Mouse (Mus musculus) liver, embryonic 11.5 days (tissue): ENCODE results near the gene Mkrn2os. TPM values are rescaled to one million over a fixed set of nuclear protein-coding genes. Genes with fewer than 3 reads are reported as not detected.

ENCODE experiments used
- ATAC-seq: fragments of 200-750 bp; cut with Nextera tagmentation; replicated peaks from 2 replicates; pipeline ENCODE4 v1.8.0; 2017; ENCODE audit warnings: moderate number of reproducible peaks, mild to moderate bottlenecking, moderate TSS enrichment, moderate library complexity; ENCODE audit not compliant: low FRiP score
- DNase-seq: peaks from one replicate; pipeline ENCODE4 v3.0.0-alpha.2; 2017; ENCODE audit warnings: low spot score
- H3K27ac ChIP-seq: fragments of 300-500 bp; sonication (generic); 2 replicates; pipeline ENCODE4 v1.5.1; 2014; ENCODE audit warnings: mild to moderate bottlenecking, low read depth, low read length, control low read depth
- H3K27me3 ChIP-seq: fragments of 300-500 bp; sonication (generic); replicated peaks from 2 replicates; pipeline ENCODE4 v1.6.1; 2014; ENCODE audit warnings: low read length, mixed read lengths; ENCODE audit not compliant: control insufficient read depth, insufficient read depth
- H3K36me3 ChIP-seq: fragments of 300-500 bp; sonication (generic); 2 replicates; pipeline ENCODE4 v1.6.1; 2014; ENCODE audit warnings: mild to moderate bottlenecking, low read length, moderate library complexity, mixed read lengths; ENCODE audit not compliant: control insufficient read depth, insufficient read depth
- H3K4me1 ChIP-seq: fragments of 300-500 bp; sonication (generic); replicated peaks from 2 replicates; pipeline ENCODE4 v1.6.1; 2014; ENCODE audit warnings: low read length, mixed read lengths; ENCODE audit not compliant: control insufficient read depth, insufficient read depth
- H3K4me2 ChIP-seq: fragments of 300-500 bp; sonication (generic); 2 replicates; pipeline ENCODE4 v1.6.1; 2014; ENCODE audit warnings: mild to moderate bottlenecking, control low read depth, moderate library complexity
- H3K4me3 ChIP-seq: fragments of 300-500 bp; sonication (generic); 2 replicates; pipeline ENCODE4 v1.5.1; 2014; ENCODE audit warnings: low read depth, low read length, control low read depth
- H3K9ac ChIP-seq: fragments of 300-500 bp; sonication (generic); 2 replicates; pipeline ENCODE4 v1.6.1; 2014; ENCODE audit warnings: low read depth, low read length, control low read depth
- H3K9me3 ChIP-seq: fragments of 300-500 bp; sonication (generic); 2 replicates; pipeline ENCODE4 v1.6.1; 2016; ENCODE audit warnings: low read length, inconsistent platforms, mixed read lengths; ENCODE audit not compliant: control insufficient read depth
- WGBS: fragments of 180-500 bp; shearing (Covaris S2); extraction: QIAGEN DNeasy Blood & Tissue Kit; methylation state at CpG from one replicate; pipeline ENCODE4 v1.1.7; 2014; 5-methylcytosine and 5-hydroxymethylcytosine counted together
- polyA plus RNA-seq: library from polyadenylated mRNA; unstranded; fragments of >200 nt; fragmentation: Nextera tagmentation; extraction: Ambion mirVana; gene quantifications from 2 replicates; pipeline ENCODE4 v1.2.1, GENCODE M21; 2014

Gene Mkrn2os
- polyA plus RNA-seq, 1 experiment from 2014 or later, result 6.3 TPM

DNA sequence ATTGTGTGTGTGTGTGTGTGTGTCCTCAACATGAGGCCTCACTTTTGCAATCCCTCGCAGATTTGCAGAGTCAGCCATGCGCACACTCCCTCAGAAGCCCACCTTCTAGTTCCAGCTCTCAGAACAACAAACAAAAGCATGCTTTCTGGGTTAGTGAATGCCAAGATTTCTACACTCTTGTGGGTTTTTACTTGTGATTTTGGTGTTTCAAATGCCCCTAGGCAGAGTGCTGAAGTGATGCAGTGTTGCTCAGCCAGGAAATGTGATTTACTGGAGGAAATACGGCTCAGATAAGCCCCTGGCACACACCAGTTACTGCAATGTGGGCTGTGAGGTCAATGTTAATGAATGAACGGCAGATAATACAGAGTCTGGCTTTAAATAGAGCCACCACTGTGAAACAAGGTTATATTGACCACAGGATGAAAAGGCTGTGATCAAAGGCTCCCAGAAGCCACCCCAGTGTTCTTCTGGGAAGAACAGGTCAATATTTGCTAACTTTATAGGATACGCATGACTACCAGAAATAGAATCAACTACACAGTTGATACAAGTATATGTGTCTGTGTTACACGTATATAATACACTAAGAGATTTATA, 50.6 kb downstream of the Mkrn2os start:
- H3K27me3 ChIP-seq, result no peaks in the 10 kb centered on the region
- H3K4me1 ChIP-seq, result peaks cover 14% of the 10 kb centered on the region
- no peaks in the 10 kb centered on the region for H3K36me3 ChIP-seq
- H3K4me3 ChIP-seq, result no peak overlapping the region
- DNase-seq (no peak), ATAC-seq (no peak)
- no peaks in the 10 kb centered on the region for H3K9me3 ChIP-seq
- H3K9ac ChIP-seq, result no peak overlapping the region
- 48% methylated on average over 6 of the region's 6 CpGs for WGBS
- no peak overlapping the region; the same call in 1 of the 2 replicates for H3K4me2 ChIP-seq
- H3K27ac ChIP-seq, result peak overlapping the region; percentile 73

- no peaks in the 10 kb centered on the region for H3K9me3 ChIP-seq
- H3K4me1 ChIP-seq, result peaks cover 10% of the 10 kb centered on the region
- ATAC-seq (peak; percentile 73), DNase-seq (peak; percentile 75)
- H3K9ac ChIP-seq, result 0 out of 2 replicates have a peak overlapping the region, but pooled peaks have one; percentile 42
- no peak overlapping the region for H3K4me3 ChIP-seq
- peak overlapping the region; percentile 54 for H3K4me2 ChIP-seq
- no peak overlapping the region for H3K27ac ChIP-seq
- 16% methylated on average over 26 of the region's 26 CpGs for WGBS
- H3K27me3 ChIP-seq, result no peaks in the 10 kb centered on the region
- no peaks in the 10 kb centered on the region for H3K36me3 ChIP-seq
These were observed 53.5 kb downstream of the Mkrn2os start for GRCm38 (mm10) chr6:115538645-115539429.

DNA sequence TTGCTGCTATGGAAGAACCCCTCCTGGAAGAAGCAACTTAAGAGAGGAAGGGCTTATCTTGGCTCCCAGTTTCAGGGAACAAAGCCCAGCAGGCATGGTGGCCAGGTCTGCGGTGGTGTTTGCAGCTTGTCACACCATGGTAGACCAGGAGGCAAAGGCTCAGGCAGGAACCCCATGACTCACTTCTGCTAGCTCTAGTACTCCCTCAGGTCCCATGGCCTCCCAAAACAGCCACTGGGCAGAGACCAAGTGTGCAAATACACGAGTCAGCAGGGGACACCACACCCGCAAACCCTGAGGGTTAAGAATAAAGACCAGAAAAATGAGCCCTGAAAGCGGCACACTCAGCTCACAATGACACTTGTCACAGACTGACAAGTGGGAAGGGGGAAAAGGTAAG, 56.2 kb downstream of the Mkrn2os start:
- Histone ChIP-seq H3K9me3 (no peaks in the 10 kb centered on the region), H3K9ac (no peak overlapping the region), H3K4me1 (no peaks in the 10 kb centered on the region), H3K36me3 (no peaks in the 10 kb centered on the region), H3K4me3 (no peak overlapping the region), H3K27ac (no peak overlapping the region), H3K27me3 (no peaks in the 10 kb centered on the region), H3K4me2 (no peak overlapping the region)
- ATAC-seq (no peak), DNase-seq (no peak)
- whole genome bisulfite sequencing, result 86% methylated on average over 4 of the region's 4 CpGs

DNA sequence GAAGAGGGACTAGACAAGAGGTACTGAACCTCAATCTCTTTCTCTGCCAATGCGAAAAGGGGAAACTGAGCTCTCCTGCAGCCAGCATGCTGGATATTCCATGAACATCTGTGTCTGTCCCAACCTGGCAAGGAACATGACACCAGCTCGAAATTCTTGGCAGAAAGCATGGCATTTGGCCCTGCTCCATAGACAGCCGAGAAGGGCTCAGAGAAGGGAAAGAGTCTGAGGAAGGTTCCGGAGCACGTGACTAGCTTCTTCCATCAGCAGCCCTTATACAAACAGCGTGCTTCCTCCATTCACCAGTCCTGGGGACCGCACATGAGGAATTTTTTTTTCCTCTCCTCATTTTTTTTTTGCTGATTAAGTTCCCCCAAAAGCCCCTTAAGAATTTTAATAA, 57.8 kb downstream of the Mkrn2os start:
- no peak for DNase-seq
- Histone ChIP-seq H3K4me3 (no peak overlapping the region), H3K27me3 (no peaks in the 10 kb centered on the region), H3K9ac (no peak overlapping the region), H3K4me1 (no peaks in the 10 kb centered on the region), H3K9me3 (no peaks in the 10 kb centered on the region), H3K27ac (no peak overlapping the region), H3K4me2 (no peak overlapping the region), H3K36me3 (no peaks in the 10 kb centered on the region)
- WGBS, result 78% methylated on average over 7 of the region's 7 CpGs
- ATAC-seq, result no peak

Other genes with a start within 250 kb of the Mkrn2os start
- 1.1 and 1.2 TPM in 2 replicates for gene Pparg, start 231.6 kb downstream of the Mkrn2os start, polyA plus RNA-seq
- gene Tsen2, start 47.9 kb downstream of the Mkrn2os start, polyA plus RNA-seq, result 33.1 and 36.8 TPM in 2 replicates
- 21.5 and 25.1 TPM in 2 replicates for gene Mkrn2, start 9.3 kb upstream of the Mkrn2os start, polyA plus RNA-seq
- gene Raf1, start 84.1 kb upstream of the Mkrn2os start, polyA plus RNA-seq, result 70.1 and 70.7 TPM in 2 replicates
- gene Tmem40, start 169.8 kb upstream of the Mkrn2os start, polyA plus RNA-seq, result 29.4 and 32.5 TPM in 2 replicates
- 20.3 and 22.0 TPM in 2 replicates for gene Cand2, start 182.0 kb upstream of the Mkrn2os start, polyA plus RNA-seq
- gene Rpl32, start 216.2 kb upstream of the Mkrn2os start, polyA plus RNA-seq, result 2,286 and 2,478 TPM in 2 replicates
- gene Efcab12, start 245.8 kb upstream of the Mkrn2os start, polyA plus RNA-seq, result 0.27 TPM in 2 replicates